Mouse (Mus musculus) small intestine, adult 2 months (tissue): ENCODE measurements around the gene Ubac2.

Experiments
- CTCF ChIP-seq: fragments of 200-500 bp; IDR thresholded peaks from 2 replicates; pipeline ENCODE4 v1.5.1; 2012; ENCODE audit warnings: low read depth, mild to moderate bottlenecking, control low read depth, inconsistent platforms, low read length, moderate library complexity, mixed read lengths; ENCODE audit not compliant: insufficient replicate concordance, insufficient read length; ENCODE audit errors: extremely low read depth
- POLR2A ChIP-seq: fragments of 200-500 bp; IDR thresholded peaks from 2 replicates; pipeline ENCODE4 v1.6.1; 2012; ENCODE audit warnings: low read depth, mild to moderate bottlenecking, control low read depth, inconsistent platforms, low read length, moderate library complexity

DNA sequence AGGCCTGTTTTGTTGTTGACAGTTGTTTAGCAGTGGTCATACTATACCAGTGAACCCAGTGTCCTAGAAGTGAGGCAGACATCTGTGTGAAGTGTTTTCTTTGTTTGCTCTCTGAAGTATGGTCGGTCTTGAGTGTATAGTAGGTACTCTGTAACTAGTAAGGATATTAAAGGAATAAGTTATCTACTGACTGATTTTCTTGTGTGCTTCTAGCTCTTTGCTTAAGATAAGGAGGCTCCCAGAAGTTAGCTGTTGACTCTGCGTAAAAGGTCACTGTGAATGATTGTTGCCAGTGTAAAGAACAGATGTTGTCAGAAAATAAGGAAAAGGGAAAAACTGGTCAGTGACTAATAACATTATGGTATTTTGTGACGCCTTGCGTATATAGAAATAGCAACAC, 88.7 kb downstream of the Ubac2 start:
- no peak for TF ChIP-seq CTCF
- TF ChIP-seq POLR2A, result no peak
